Mouse (Mus musculus): Measurements from ENCODE around the gene Popdc2.

GRCm38 (mm10) chr16:38390322-38390721 lies 28.3 kb downstream of the Popdc2 start:
- no peak for TF ChIP-seq GATA1 (IDR thresholded peaks at IDR 0.05; ENCODE audit: low read depth, low read length)
- no peak for TF ChIP-seq MAX (IDR thresholded peaks at IDR 0.05; ENCODE audit: low read length)
- no peak for TF ChIP-seq EP300 (IDR thresholded peaks at IDR 0.05; ENCODE audit: low read depth in 1 of 2, low read length in 2 of 2)
- no peak for TF ChIP-seq CTCF (IDR thresholded peaks at IDR 0.05 in 2 of 3, conservative IDR thresholded peaks at IDR 0.05 in 1 of 3; ENCODE audit: control insufficient read depth in 1 of 3, insufficient read depth in 1 of 3, low read depth in 2 of 3, low read length in 3 of 3, poor library complexity in 1 of 3, severe bottlenecking in 1 of 3)
- no peak for TF ChIP-seq POLR2A (IDR thresholded peaks at IDR 0.05; ENCODE audit: control insufficient read depth in 1 of 2, insufficient read depth in 1 of 2, low read depth in 1 of 2, low read length in 2 of 2, poor library complexity in 1 of 2)
- TF ChIP-seq RCOR1 (IDR thresholded peaks at IDR 0.05; ENCODE audit: low read depth, low read length): no peak
- no peak for TF ChIP-seq POLR2AphosphoS5 (IDR thresholded peaks at IDR 0.05; ENCODE audit: borderline replicate concordance, low read depth, low read length)
- TF ChIP-seq ZMIZ1 (IDR thresholded peaks at IDR 0.05; ENCODE audit: low read depth, low read length): no peak
- no peak for TF ChIP-seq SMC3 (IDR thresholded peaks at IDR 0.05; ENCODE audit: low read depth, low read length)
- TF ChIP-seq MAZ (IDR thresholded peaks at IDR 0.05; ENCODE audit: low read depth, low read length): no peak
- no peak for TF ChIP-seq KAT2A (conservative IDR thresholded peaks at IDR 0.05; ENCODE audit: low read depth, low read length)
- no peak for TF ChIP-seq ZC3H11A (IDR thresholded peaks at IDR 0.05; ENCODE audit: low read depth, low read length)
